Mouse (Mus musculus) heart, postnatal 14 days (tissue): Measurements from ENCODE around the gene Slfn4. TPM values are rescaled to one million over a fixed set of nuclear protein-coding genes. Genes with fewer than 3 reads are reported as not detected.

ENCODE experiments used
- total RNA-seq, 2 experiments: library from RNA; stranded (reverse); gene quantifications; 2 replicates each; pipeline ENCODE4 v1.2.3; 2021

The Slfn4 gene
- total RNA-seq, 2 experiments from 2014 or later: 0.12 to 0.20 TPM

Other genes starting within 250 kb of the Slfn4 start
- 10 to 100 TPM; 78.3 to 87.2 TPM for gene Slfn5, start 223.8 kb upstream of the Slfn4 start, total RNA-seq
- 1 to 10 TPM; 1.2 to 2.3 TPM for gene Slfn9, start 183.4 kb upstream of the Slfn4 start, total RNA-seq
- under 1 TPM; 0.22 to 0.46 TPM for gene Slfn8, start 154.4 kb upstream of the Slfn4 start, total RNA-seq
- gene Slfn2, start 110.1 kb upstream of the Slfn4 start, total RNA-seq: 1 to 10 TPM; 3.5 to 4.8 TPM
- gene Slfn1, start 58.3 kb upstream of the Slfn4 start, total RNA-seq: under 1 TPM in 1 of 2 experiments, not detected in 1; 0.41 TPM
- 1 to 10 TPM; 3.4 to 4.6 TPM for gene Slfn3, start 16.1 kb downstream of the Slfn4 start, total RNA-seq
- under 1 TPM; 0.07 to 0.19 TPM for gene Slfn14, start 111.5 kb downstream of the Slfn4 start, total RNA-seq
- 10 to 100 TPM; 52.6 to 58.6 TPM for gene Ap2b1, start 123.8 kb downstream of the Slfn4 start, total RNA-seq
- 10 to 100 TPM in 1 of 2 experiments, 1 to 10 TPM in 1; 9.3 to 13.6 TPM for gene Pex12, start 127.4 kb downstream of the Slfn4 start, total RNA-seq
- gene Rasl10b, start 234.0 kb downstream of the Slfn4 start, total RNA-seq: 10 to 100 TPM; 30.4 to 31.9 TPM